Mouse (Mus musculus) stomach, postnatal 0 days (tissue): ENCODE measurements around the gene Cox19.
A peak's percentile ranks its signal among the peaks of the same experiment; 100 is the strongest.

Experiments
- CTCF ChIP-seq: IDR thresholded peaks from 2 replicates; pipeline ENCODE4 v1.5.1; 2016; ENCODE audit warnings: antibody characterized with exemption, low read depth, mild to moderate bottlenecking, moderate library complexity
- EP300 ChIP-seq: optimal IDR thresholded peaks from 2 replicates; pipeline ENCODE3; 2016; ENCODE audit warnings: antibody characterized with exemption

DNA sequence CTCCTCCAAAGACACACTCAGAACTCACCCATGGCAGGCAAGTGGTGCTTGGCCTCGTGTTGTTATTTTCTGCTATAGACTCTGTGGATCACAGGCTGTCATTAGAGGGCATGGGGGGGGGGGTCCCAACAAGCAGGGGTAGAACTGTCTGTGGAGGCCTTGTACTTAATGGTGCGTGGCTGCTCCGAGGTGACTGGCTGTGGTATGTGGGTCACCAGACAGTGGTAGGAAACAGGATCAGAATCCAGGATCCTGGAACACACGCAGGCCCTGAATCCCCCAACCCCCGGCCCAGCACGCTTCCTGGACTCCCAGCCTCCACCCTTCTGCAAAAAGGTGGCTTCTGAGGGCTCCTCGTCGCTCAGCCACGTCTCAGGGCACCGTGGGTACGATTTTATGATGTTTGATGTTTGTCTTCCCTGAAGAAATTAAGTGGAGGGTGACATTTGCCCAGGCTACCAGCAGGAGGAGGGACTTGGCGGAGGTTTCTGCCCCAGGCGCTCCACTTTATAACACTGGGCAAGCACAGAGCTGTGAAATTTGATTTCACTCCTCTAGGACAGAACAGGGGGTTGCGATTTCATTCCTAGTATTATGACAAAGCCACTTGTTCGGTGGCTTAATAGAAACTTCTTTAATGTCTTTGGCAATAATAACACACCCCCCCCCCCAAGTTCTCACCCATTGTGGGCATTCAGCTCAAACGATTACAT, 17.8 kb downstream of the Cox19 start:
- TF ChIP-seq EP300 (no peak), CTCF (peak; percentile 42)
